Mouse (Mus musculus): ENCODE data around the gene Hykk.

The Hykk gene

DNA sequence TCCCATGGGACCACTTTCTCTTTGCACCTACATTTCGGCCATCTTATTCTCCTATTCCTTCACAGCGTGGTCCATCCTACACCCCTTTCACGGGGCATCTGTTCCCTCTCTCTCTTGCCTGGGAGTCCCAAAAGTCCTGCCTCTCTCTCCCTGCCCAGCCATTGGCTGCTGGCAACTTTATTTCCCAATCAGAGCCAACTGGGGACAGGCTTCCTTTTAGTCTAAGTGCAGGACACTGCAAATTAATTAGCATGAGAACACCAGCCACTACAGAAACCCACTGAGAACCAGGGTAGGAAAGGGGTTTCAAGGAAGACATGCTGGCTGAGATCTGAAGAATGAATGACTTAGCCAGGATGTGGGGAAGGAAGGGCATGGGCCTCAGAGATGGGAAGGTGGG, 77.3 kb downstream of the Hykk start:
- TF ChIP-seq POU5F1 (IDR thresholded peaks at IDR 0.05; ENCODE audit: borderline replicate concordance, low read length) (no peak), CTCF (conservative IDR thresholded peaks at IDR 0.05; ENCODE audit: low read length) (no peak), NANOG (IDR thresholded peaks at IDR 0.05; ENCODE audit: borderline replicate concordance, low read length) (no peak)
- H3K4me1 ChIP-seq (replicated peaks; ENCODE audit: low read depth, low read length): peaks cover 15% of the 10 kb centered on the region

DNA sequence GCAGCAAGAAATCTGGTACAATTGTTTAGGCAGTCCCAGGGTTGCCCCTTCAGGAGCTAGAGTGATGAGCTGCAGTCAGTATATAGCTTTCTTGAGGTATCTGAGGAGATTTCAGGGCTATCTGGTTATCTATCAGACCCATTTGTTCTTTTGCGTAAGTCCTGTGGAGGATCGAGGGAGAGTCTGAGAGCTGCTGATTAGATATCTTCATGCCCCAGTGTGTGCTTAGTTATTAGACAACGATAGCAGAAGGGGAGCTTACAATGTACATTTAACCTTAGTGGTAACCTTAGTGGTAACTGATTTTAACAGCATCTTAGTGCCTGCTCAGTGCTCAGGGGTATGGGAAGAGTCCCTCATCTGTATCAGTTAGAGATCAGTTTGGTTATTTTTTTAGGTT, 78.6 kb downstream of the Hykk start:
- H3K4me3 ChIP-seq (replicated peaks; ENCODE audit: low read length): no peak overlapping the region
- no peaks in the 10 kb centered on the region for H3K27me3 ChIP-seq (ENCODE audit: insufficient read depth, low read length)
- no peak for TF ChIP-seq NANOG (IDR thresholded peaks at IDR 0.05; ENCODE audit: borderline replicate concordance, low read length)
- no peak for TF ChIP-seq CTCF (conservative IDR thresholded peaks at IDR 0.05; ENCODE audit: low read length)
- no peaks in the 10 kb centered on the region for H3K36me3 ChIP-seq (ENCODE audit: insufficient read depth, low read length)
- no peaks in the 10 kb centered on the region for H3K9me3 ChIP-seq (ENCODE audit: low read length)
- peaks cover 15% of the 10 kb centered on the region for H3K4me1 ChIP-seq (replicated peaks; ENCODE audit: low read depth, low read length)

More for the DNA sequence above, 77.3 kb downstream of the Hykk start:
- Histone ChIP-seq H3K27me3 (ENCODE audit: insufficient read depth, low read length) (no peaks in the 10 kb centered on the region), H3K4me3 (replicated peaks; ENCODE audit: low read length) (no peak overlapping the region), H3K36me3 (ENCODE audit: insufficient read depth, low read length) (no peaks in the 10 kb centered on the region), H3K9me3 (ENCODE audit: low read length) (no peaks in the 10 kb centered on the region)

Data from E14TG2a.4 (cell line).